Mouse (Mus musculus) stomach, postnatal 0 days (tissue): ENCODE data around the gene Pdcd5.

Experiments used
- CTCF ChIP-seq: IDR thresholded peaks from 2 replicates; pipeline ENCODE4 v1.5.1; 2016; ENCODE audit warnings: antibody characterized with exemption, low read depth, mild to moderate bottlenecking, moderate library complexity
- EP300 ChIP-seq: optimal IDR thresholded peaks from 2 replicates; pipeline ENCODE3; 2016; ENCODE audit warnings: antibody characterized with exemption

DNA sequence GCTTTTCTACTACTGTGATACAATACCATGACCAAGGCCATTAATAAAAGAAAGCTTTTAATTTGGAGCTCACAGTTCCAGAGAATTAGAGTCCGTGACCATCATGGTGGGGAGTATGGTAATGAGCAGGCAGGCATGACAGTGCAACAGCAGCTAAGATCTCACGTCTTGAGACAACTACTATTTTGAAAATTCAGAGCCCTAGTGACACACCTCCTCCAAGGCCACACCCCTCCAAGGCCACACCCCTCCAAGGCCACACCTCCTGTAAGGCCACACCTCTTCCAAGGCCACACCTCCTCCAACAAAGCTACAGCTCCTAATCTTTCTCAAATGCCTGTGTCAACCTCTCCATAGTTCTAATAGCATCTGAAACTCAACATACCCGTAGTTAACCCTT lies 1.8 kb upstream of the Pdcd5 start:
- TF ChIP-seq EP300, result no peak
- TF ChIP-seq CTCF, result no peak
